Mouse (Mus musculus) adrenal gland (tissue): ENCODE measurements around the gene Ect2l.

Experiments used
- intact Hi-C: fragments of 180-260 bp; cut with DNase I; formaldehyde crosslinking; loops from one replicate; pipeline ENCODE4 v1.15.1; 2025

The Ect2l gene

DNA sequence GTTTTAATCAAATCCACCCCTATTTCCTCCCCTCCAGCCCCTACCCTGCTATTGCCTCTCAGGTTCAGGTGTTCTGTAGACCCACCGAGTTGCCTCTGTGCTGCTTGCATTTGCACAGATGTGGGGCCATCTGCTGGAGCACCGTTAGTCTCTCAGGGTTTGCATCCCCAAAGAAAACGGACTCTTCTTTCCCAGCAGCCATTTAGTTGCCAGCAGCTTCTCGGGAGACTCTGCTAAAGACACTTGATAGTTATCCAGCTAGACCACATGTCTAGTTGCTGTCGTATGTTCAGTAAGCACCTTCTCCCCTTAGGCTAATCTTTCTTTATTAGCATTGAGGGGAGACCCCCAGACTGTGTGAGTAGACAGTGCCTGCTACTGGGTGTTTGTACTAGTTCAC lies 108.5 kb downstream of the Ect2l start:
- intact Hi-C loops = loop anchor here (5.0 kb wide), 1 partner anchor 35 kb away; no protein-coding TSS in a partner anchor

DNA sequence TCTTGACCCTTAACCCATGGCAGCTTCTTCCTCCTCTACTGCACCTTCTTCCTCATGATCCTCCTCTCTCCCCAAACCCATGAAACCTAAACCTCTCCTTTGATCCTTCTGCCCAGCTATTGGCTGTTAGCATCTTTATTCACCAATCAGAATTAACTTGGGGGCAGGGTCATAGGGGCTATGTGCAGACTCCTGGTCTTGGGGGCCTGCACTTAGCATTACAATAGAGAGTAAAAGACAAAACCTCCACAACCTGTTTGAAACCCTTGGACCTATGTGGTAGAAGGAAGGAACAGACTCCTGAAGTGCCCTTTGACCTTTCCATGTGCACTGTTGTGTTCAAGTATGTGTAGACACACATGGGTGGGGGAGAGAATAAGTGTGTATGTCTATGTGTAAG lies 120.0 kb downstream of the Ect2l start:
- intact Hi-C loops = no loop called here

DNA sequence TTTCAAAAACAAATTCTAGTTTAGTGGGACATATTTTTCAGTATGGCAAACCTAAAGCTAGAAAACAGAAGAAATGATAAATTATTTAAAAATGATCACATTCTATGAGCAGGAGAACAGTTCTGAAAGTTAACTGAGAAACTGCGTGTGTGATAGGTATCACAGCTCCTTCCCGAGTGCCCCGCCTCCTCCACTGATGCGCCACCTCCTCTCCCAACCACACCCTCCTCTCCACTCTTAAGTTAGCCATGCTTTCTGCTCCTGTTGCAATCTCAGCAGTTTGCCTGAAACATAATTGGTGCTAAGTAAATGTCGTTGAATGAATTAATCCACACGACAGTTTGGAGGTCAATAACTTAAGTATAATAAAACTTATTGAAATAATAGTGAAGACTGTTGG lies 127.9 kb downstream of the Ect2l start:
- intact Hi-C loops = no loop called here

DNA sequence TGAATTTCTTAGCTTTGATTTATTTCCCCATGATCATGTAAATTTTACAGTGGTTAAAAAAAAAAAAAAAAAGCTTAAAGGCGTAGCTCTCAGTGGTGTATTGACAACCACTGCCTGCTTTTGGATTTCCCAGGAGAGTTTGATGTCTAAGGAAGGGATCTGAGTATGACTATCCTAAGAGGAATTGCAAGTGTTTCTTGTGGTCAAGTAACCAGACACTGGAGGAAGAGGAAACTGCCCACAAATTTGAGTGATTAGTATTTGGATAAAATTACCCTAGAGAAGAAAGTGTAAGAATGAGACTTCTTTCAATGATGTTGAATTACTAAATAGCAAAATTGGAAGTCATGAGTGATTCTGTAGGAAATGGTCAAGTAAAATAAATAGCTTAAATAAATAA lies 129.2 kb downstream of the Ect2l start:
- intact Hi-C loops = no loop called here
